ENCODE assay signal across 20 mouse cellular contexts in the genomic region with DNA sequence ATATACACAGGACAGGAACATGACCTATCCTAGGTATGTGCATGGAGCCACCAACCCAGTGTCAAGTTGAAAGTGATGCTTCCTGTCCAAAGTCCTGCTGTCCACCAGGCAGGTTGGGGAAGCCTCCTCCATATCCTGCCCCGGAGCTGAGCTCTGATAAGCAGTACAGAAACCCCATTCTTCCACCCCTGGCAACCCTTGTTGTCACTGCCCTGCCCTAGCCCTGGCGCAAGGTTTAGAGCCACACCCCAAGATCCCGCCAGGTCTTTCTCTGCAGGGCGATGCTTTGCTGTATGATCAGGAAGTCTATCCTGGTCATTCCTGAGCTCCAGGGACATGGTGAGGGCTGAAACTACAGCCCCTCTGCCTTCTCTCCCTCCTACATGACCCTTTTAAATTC.
DNase-seq lines count a peak whose midpoint lies in the region; ATAC-seq and TF ChIP-seq lines count a peak whose summit lies in the region.
"Had no signal": no experiment of that assay in that cellular context is flagged by ENCODE, and none has a peak within 500 bp of the region (broad histone marks: within the 10 kb centered on the region; RNA-seq: fewer than 3 reads in every experiment).

No protein-coding gene starts in this region.

- 68% methylated on average over 4 of the region's 4 CpGs for WGBS in intestine, embryonic 15.5 days
- WGBS in intestine, embryonic 16.5 days = 70% methylated on average over 4 of the region's 4 CpGs
- 73% methylated on average over 4 of the region's 4 CpGs for WGBS in stomach, embryonic 15.5 days
- 50% methylated on average over 4 of the region's 4 CpGs for whole genome bisulfite sequencing in stomach, postnatal 0 days
- 91% methylated on average over 4 of the region's 4 CpGs for WGBS in hindbrain, embryonic 13.5 days
- WGBS in kidney, embryonic 15.5 days = 97% methylated on average over 4 of the region's 4 CpGs

- H3K9me3 ChIP-seq in intestine, embryonic 15.5 days = no peaks in the 10 kb centered on the region
- no peaks in the 10 kb centered on the region for H3K9me3 ChIP-seq in intestine, embryonic 16.5 days (ENCODE audit: control insufficient read depth, low read length)
- H3K9me3 ChIP-seq in stomach, embryonic 15.5 days = no peaks in the 10 kb centered on the region
- no peaks in the 10 kb centered on the region for H3K9me3 ChIP-seq in stomach, postnatal 0 days (ENCODE audit: control insufficient read depth, low read length)
- no peaks in the 10 kb centered on the region for H3K9me3 ChIP-seq in hindbrain, embryonic 13.5 days
- no peaks in the 10 kb centered on the region for H3K9me3 ChIP-seq in kidney, embryonic 15.5 days (replicated peaks)
- H3K9me3 ChIP-seq: embryonic facial prominence, embryonic 10.5 days; embryonic facial prominence, embryonic 12.5 days; forebrain, embryonic 13.5 days; forebrain, embryonic 15.5 days had no signal

- TF ChIP-seq CTCF in stomach, postnatal 0 days (IDR thresholded peaks at IDR 0.05; ENCODE audit: low read depth) = no peak

- H3K9ac ChIP-seq in intestine, embryonic 15.5 days = no peak overlapping the region
- H3K9ac ChIP-seq in intestine, embryonic 16.5 days (ENCODE audit: low read depth, low read length) = no peak overlapping the region
- H3K9ac ChIP-seq in stomach, embryonic 15.5 days = no peak overlapping the region
- no peak overlapping the region for H3K9ac ChIP-seq in stomach, postnatal 0 days (ENCODE audit: low read length)
- no peak overlapping the region for H3K9ac ChIP-seq in hindbrain, embryonic 13.5 days
- H3K9ac ChIP-seq in kidney, embryonic 15.5 days = no peak overlapping the region
- H3K9ac ChIP-seq: embryonic facial prominence, embryonic 12.5 days; forebrain, embryonic 13.5 days; forebrain, embryonic 15.5 days had no signal

- H3K4me3 ChIP-seq in intestine, embryonic 15.5 days (replicated peaks) = no peak overlapping the region
- H3K4me3 ChIP-seq in intestine, embryonic 16.5 days (ENCODE audit: low read length) = no peak overlapping the region
- no peak overlapping the region for H3K4me3 ChIP-seq in stomach, embryonic 15.5 days (replicated peaks)
- H3K4me3 ChIP-seq in stomach, postnatal 0 days (ENCODE audit: low read depth, low read length) = no peak overlapping the region
- no peak overlapping the region for H3K4me3 ChIP-seq in hindbrain, embryonic 13.5 days
- no peak overlapping the region for H3K4me3 ChIP-seq in kidney, embryonic 15.5 days (replicated peaks)
- H3K4me3 ChIP-seq: embryonic facial prominence, embryonic 10.5 days; embryonic facial prominence, embryonic 12.5 days; forebrain, embryonic 13.5 days; forebrain, embryonic 15.5 days had no signal

- TF ChIP-seq EP300 in stomach, postnatal 0 days (optimal IDR thresholded peaks at IDR 0.05) = no peak

- peaks cover 14% of the 10 kb centered on the region for H3K4me1 ChIP-seq in intestine, embryonic 15.5 days (replicated peaks)
- peaks cover 23% of the 10 kb centered on the region for H3K4me1 ChIP-seq in intestine, embryonic 16.5 days (ENCODE audit: control insufficient read depth, insufficient read depth, low read length)
- H3K4me1 ChIP-seq in stomach, embryonic 15.5 days = peaks cover 19% of the 10 kb centered on the region
- 0 out of 2 replicates have a peak, but pooled peaks cover 3% of the 10 kb centered on the region for H3K4me1 ChIP-seq in stomach, postnatal 0 days (replicated peaks; ENCODE audit: control insufficient read depth, insufficient read depth)
- H3K4me1 ChIP-seq in hindbrain, embryonic 13.5 days (replicated peaks) = peaks cover 9% of the 10 kb centered on the region
- peaks cover 31% of the 10 kb centered on the region for H3K4me1 ChIP-seq in kidney, embryonic 15.5 days
- H3K4me1 ChIP-seq: forebrain, embryonic 15.5 days had no signal

- H3K4me2 ChIP-seq in intestine, embryonic 15.5 days (replicated peaks) = no peak overlapping the region
- no peak overlapping the region for H3K4me2 ChIP-seq in intestine, embryonic 16.5 days (ENCODE audit: low read depth, low read length)
- no peak overlapping the region for H3K4me2 ChIP-seq in stomach, embryonic 15.5 days
- H3K4me2 ChIP-seq in stomach, postnatal 0 days (replicated peaks; ENCODE audit: low read depth) = no peak overlapping the region
- no peak overlapping the region for H3K4me2 ChIP-seq in hindbrain, embryonic 13.5 days
- H3K4me2 ChIP-seq in kidney, embryonic 15.5 days = no peak overlapping the region
- H3K4me2 ChIP-seq: embryonic facial prominence, embryonic 12.5 days; forebrain, embryonic 13.5 days; forebrain, embryonic 15.5 days had no signal

- H3K36me3 ChIP-seq in intestine, embryonic 15.5 days = no peaks in the 10 kb centered on the region
- H3K36me3 ChIP-seq in intestine, embryonic 16.5 days (ENCODE audit: control insufficient read depth, insufficient read depth, low read length) = no peaks in the 10 kb centered on the region
- no peaks in the 10 kb centered on the region for H3K36me3 ChIP-seq in stomach, embryonic 15.5 days
- H3K36me3 ChIP-seq in stomach, postnatal 0 days (ENCODE audit: control insufficient read depth, insufficient read depth, low read length) = no peaks in the 10 kb centered on the region
- peaks cover 6% of the 10 kb centered on the region; the same call in 1 of the 2 replicates for H3K36me3 ChIP-seq in hindbrain, embryonic 13.5 days
- H3K36me3 ChIP-seq in kidney, embryonic 15.5 days = no peaks in the 10 kb centered on the region
- H3K36me3 ChIP-seq: embryonic facial prominence, embryonic 10.5 days; embryonic facial prominence, embryonic 12.5 days; forebrain, embryonic 15.5 days had no signal

- no peaks in the 10 kb centered on the region for H3K27me3 ChIP-seq in intestine, embryonic 15.5 days (replicated peaks)
- no peaks in the 10 kb centered on the region for H3K27me3 ChIP-seq in intestine, embryonic 16.5 days (replicated peaks; ENCODE audit: control insufficient read depth, insufficient read depth, low read length)
- H3K27me3 ChIP-seq in stomach, embryonic 15.5 days (replicated peaks) = no peaks in the 10 kb centered on the region
- no peaks in the 10 kb centered on the region for H3K27me3 ChIP-seq in stomach, postnatal 0 days (ENCODE audit: control insufficient read depth, insufficient read depth, low read length)
- no peaks in the 10 kb centered on the region for H3K27me3 ChIP-seq in hindbrain, embryonic 13.5 days
- no peaks in the 10 kb centered on the region for H3K27me3 ChIP-seq in kidney, embryonic 15.5 days
- H3K27me3 ChIP-seq: embryonic facial prominence, embryonic 12.5 days; forebrain, embryonic 13.5 days; forebrain, embryonic 15.5 days had no signal

- ATAC-seq in intestine, embryonic 15.5 days = peak; percentile 79
- peak; percentile 81 for ATAC-seq in intestine, embryonic 16.5 days
- peak; percentile 63 for ATAC-seq in stomach, embryonic 15.5 days (ENCODE audit: insufficient read depth, low FRiP score, low read depth)
- ATAC-seq in stomach, postnatal 0 days (ENCODE audit: low FRiP score, low TSS enrichment) = peak; percentile 71
- no peak for ATAC-seq in hindbrain, embryonic 13.5 days (ENCODE audit: low FRiP score)
- no peak for ATAC-seq in kidney, embryonic 15.5 days (replicated peaks; ENCODE audit: low FRiP score)
- ATAC-seq: forebrain, embryonic 13.5 days; forebrain, embryonic 15.5 days had no signal

- H3K27ac ChIP-seq in intestine, embryonic 15.5 days = no peak overlapping the region
- 0 out of 2 replicates have a peak overlapping the region, but pooled peaks have one; percentile 7 for H3K27ac ChIP-seq in intestine, embryonic 16.5 days (ENCODE audit: low read length)
- H3K27ac ChIP-seq in stomach, embryonic 15.5 days = no peak overlapping the region
- no peak overlapping the region for H3K27ac ChIP-seq in stomach, postnatal 0 days (replicated peaks)
- no peak overlapping the region for H3K27ac ChIP-seq in hindbrain, embryonic 13.5 days
- H3K27ac ChIP-seq in kidney, embryonic 15.5 days = no peak overlapping the region
- H3K27ac ChIP-seq: embryonic facial prominence, embryonic 10.5 days; embryonic facial prominence, embryonic 12.5 days; forebrain, embryonic 13.5 days; forebrain, embryonic 15.5 days had no signal

- peak; percentile 65 for DNase-seq in stomach, postnatal 0 days (ENCODE audit: low spot score)
- DNase-seq in thymus, postnatal 0 days (ENCODE audit: low spot score) = no peak
- DNase-seq: adrenal gland, adult 2 months; adrenal gland, postnatal 10 days; adrenal gland, postnatal 25 days; cerebellum, adult 11 months; cerebellum, adult 18-20 months; cerebellum, adult 8-10 months; cerebellum, adult 9-11 months; cerebellum, postnatal 14 days; cerebellum, postnatal 36 days had no signal

Comparison
In these comparisons a context has a peak if more than half of its experiments do, and no peak if none do; other contexts are left out.
1. ATAC-seq: peak in intestine, embryonic 15.5 days (single experiment), intestine, embryonic 16.5 days (single experiment), stomach, embryonic 15.5 days (single experiment) and stomach, postnatal 0 days (single experiment); none in hindbrain, embryonic 13.5 days (single experiment) and kidney, embryonic 15.5 days (single experiment).